Mouse (Mus musculus) forebrain, embryonic 14.5 days (tissue): ENCODE measurements around the gene Ecm1. TPM values are rescaled to one million over a fixed set of nuclear protein-coding genes. Genes with fewer than 3 reads are reported as not detected.

ENCODE experiments used
- ATAC-seq: fragments of 200-750 bp; cut with Nextera tagmentation; 2 replicates; pipeline ENCODE4 v1.8.0; 2017; ENCODE audit warnings: mild to moderate bottlenecking, moderate library complexity
- DNase-seq: peaks from one replicate; pipeline ENCODE4 v3.0.0-alpha.2; 2015; ENCODE audit warnings: low spot score
- H3K27ac ChIP-seq: fragments of 300-500 bp; sonication (generic); 2 replicates; pipeline ENCODE4 v1.5.1; 2014; ENCODE audit warnings: low read depth, mild to moderate bottlenecking, control low read depth, low read length, moderate library complexity
- H3K27me3 ChIP-seq: fragments of 300-500 bp; sonication (generic); replicated peaks from 2 replicates; pipeline ENCODE4 v1.6.1; 2014; ENCODE audit warnings: low read length, control low read depth, mixed read lengths; ENCODE audit not compliant: control insufficient read depth, insufficient read depth
- H3K36me3 ChIP-seq: fragments of 300-500 bp; sonication (generic); 2 replicates; pipeline ENCODE4 v1.6.1; 2014; ENCODE audit warnings: low read length, control low read depth; ENCODE audit not compliant: control insufficient read depth, insufficient read depth
- H3K4me1 ChIP-seq: fragments of 300-500 bp; sonication (generic); 2 replicates; pipeline ENCODE4 v1.6.1; 2014; ENCODE audit warnings: antibody characterized with exemption, low read length, control low read depth; ENCODE audit not compliant: control insufficient read depth, insufficient read depth
- H3K4me2 ChIP-seq: fragments of 300-500 bp; sonication (generic); 2 replicates; pipeline ENCODE4 v1.6.1; 2014; ENCODE audit warnings: mild to moderate bottlenecking, control low read depth, low read length
- H3K4me3 ChIP-seq: fragments of 300-500 bp; sonication (generic); 2 replicates; pipeline ENCODE4 v1.5.1; 2014; ENCODE audit warnings: low read depth, low read length, control low read depth
- H3K9ac ChIP-seq: fragments of 300-500 bp; sonication (generic); 2 replicates; pipeline ENCODE4 v1.6.1; 2014; ENCODE audit warnings: mild to moderate bottlenecking, low read length, control low read depth, moderate library complexity
- H3K9me3 ChIP-seq: fragments of 300-500 bp; sonication (generic); replicated peaks from 2 replicates; pipeline ENCODE4 v1.6.1; 2016; ENCODE audit warnings: low read length, control low read depth, mixed read lengths; ENCODE audit not compliant: control insufficient read depth
- WGBS: fragments of 180-500 bp; shearing (Covaris S2); extraction: QIAGEN DNeasy Blood & Tissue Kit; methylation state at CpG from one replicate; pipeline ENCODE4 v1.1.7; 2014; 5-methylcytosine and 5-hydroxymethylcytosine counted together
- polyA plus RNA-seq: library from polyadenylated mRNA; unstranded; fragments of >200 nt; fragmentation: Nextera tagmentation; extraction: Ambion mirVana; gene quantifications from 2 replicates; pipeline ENCODE4 v1.2.1, GENCODE M21; 2014

Ecm1 gene
- polyA plus RNA-seq, 1 experiment from 2014 or later, result 6.6 TPM

DNA sequence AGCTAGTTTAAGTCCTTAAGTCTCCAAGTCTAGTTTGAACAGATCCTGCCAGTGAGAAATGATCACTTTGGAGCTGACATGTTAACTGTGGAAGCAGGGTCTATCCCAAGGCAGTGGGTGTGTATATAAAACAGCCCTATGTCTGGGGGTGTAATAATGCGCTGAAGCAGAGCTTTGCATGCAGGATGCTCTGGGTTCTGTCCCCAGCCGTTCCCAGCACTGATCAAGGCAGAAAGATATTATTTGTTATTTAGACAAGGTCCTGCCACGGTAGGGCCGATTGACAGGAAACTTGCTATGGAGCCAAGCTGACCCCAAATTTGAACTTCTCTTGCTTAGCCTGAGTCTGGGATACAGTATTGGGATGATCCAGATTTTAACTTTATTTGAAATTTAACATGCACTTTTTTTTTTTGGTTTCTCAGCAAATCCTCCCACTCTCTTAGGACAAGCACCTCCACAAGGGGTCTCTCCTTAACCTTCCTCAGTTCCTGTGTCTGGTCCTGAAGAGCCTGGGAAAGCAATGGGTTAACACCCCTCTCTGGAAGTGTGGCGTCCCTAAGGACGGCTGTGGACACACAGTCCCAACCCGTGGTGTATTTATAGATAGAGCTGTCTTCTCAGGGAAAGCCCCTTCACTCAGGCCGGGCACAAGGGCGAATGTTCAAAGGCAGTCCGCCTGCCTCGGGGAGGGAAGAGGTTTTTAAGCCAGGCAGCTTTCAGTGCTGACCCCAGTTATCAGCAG, 50.0 kb downstream of the Ecm1 start:
- no peak overlapping the region for H3K4me2 ChIP-seq
- ATAC-seq (no peak), DNase-seq (no peak)
- no peak overlapping the region for H3K9ac ChIP-seq
- 39% methylated on average over 11 of the region's 11 CpGs for WGBS
- no peaks in the 10 kb centered on the region for H3K9me3 ChIP-seq
- H3K27ac ChIP-seq, result no peak overlapping the region
- no peaks in the 10 kb centered on the region for H3K27me3 ChIP-seq
- no peak overlapping the region for H3K4me3 ChIP-seq
- H3K36me3 ChIP-seq, result no peaks in the 10 kb centered on the region
- H3K4me1 ChIP-seq, result peaks cover 10% of the 10 kb centered on the region

DNA sequence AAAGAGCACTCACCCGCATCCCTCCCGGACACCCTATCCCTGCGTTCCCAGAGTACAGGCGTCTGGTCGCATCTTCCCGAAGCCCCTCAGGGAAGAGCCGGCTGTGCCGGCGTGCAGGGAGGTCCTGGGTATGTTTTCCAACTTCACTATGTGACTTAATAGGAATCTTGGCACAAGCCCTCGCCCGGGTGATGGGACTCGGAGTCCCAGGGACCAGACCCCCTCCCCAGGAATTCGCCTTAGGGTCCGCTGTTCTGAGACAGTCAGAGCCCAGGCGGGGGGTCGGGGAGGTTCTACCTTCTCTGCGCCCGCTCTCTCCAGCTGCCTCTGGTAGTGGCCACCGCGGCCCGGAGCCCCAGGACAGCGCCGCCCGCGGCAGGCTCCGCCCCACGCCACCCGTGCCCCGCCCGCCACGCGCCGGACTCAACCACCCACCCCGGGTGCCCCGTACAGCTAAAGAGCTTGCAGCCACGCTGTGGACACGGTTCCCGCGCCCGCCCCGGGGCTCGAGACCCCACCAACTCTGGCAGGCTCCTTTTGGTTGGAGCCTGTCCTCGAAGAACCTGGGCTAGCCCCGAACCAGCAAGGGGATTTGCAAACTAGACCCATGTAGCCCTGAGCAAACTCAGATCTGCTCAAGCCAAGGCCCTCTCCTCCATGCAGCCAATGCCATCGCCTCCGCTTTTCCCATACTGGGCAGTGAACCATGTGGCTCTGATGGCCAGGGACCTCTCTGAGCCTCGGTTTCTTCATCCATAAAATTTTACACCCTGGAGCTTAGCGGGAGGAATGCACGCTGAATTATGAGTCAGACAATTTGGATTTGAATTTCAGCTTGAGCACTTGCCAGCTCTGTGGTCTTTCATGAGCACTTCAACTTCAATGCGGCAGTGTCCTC, 51.6 kb downstream of the Ecm1 start, which contains the start of gene Adamtsl4:
Gene Adamtsl4 (minus strand): TSS at position 394 of the 898 bp plus-strand sequence.
- Histone ChIP-seq H3K36me3 (no peaks in the 10 kb centered on the region), H3K27ac (no peak within 1 kb of the TSS), H3K4me3 (peak within 1 kb of the TSS; percentile 32), H3K27me3 (no peaks in the 10 kb centered on the region), H3K9me3 (no peaks in the 10 kb centered on the region), H3K9ac (peak within 1 kb of the TSS; percentile 57), H3K4me2 (peak within 1 kb of the TSS; percentile 73), H3K4me1 (peaks cover 10% of the 10 kb centered on the region)
- 7% methylated on average over 50 of the region's 50 CpGs for WGBS
- ATAC-seq (peak; percentile 72), DNase-seq (peak; percentile 55)

DNA sequence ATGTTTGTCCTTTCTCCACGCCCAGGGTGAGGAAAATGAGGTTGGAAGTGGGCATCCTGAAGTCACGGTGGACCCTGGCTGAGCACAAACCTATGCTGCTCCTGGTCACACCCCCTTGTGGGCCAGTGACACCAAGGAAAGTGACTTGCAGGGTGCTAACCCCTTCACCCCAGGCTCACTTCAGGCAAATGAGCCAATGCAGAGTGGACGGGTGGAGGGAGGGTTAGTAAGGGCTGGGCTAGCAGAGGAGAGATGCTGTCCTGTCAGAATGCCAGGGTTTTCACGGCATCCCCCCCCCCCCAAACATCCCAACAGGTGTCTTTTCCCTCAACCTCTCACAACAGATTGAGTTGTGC, 52.2 kb downstream of the Ecm1 start:
- no peak; the same call in 1 of the 2 replicates for ATAC-seq
- peak overlapping the region; percentile 32 for H3K4me3 ChIP-seq
- no peaks in the 10 kb centered on the region for H3K27me3 ChIP-seq
- no peak for DNase-seq
- no peaks in the 10 kb centered on the region for H3K36me3 ChIP-seq
- H3K9ac ChIP-seq, result no peak overlapping the region
- H3K27ac ChIP-seq, result no peak overlapping the region
- no peaks in the 10 kb centered on the region for H3K9me3 ChIP-seq
- H3K4me2 ChIP-seq, result peak overlapping the region; percentile 73
- peaks cover 10% of the 10 kb centered on the region for H3K4me1 ChIP-seq
- 12% methylated on average over 4 of the region's 4 CpGs for WGBS

DNA sequence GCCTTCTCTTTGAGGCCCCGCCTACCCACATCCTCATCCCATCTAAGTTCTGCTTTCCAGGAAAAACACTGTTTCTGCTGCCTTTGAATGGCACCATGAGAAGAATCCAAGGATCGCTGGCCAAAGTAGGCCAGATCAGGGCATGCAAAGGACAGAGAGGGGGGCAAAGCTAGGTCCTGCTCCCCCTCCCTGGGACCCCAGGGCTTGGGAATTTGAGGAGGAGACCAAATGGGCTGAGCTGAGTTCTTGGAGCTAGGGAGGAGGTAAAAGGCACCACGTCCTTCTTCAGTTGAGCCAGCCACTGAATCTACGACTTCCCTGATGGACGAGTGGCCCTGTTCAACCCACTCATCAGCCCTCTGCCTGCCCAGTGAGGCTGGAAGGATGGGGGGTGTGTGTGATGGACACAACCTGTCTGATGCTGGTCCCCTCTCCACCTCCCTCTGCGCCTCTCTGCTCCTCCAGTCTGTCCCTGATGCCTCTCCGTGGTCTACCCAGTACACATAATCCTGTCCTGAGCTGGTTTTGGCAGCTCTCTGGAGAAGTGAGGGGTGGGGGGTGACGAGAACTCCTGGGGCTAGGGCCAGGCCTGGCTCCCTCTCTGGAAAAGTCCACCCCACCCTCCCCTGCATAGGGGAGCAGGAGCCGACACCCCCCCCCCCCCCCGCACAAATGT, 52.7 kb downstream of the Ecm1 start:
- 44% methylated on average over 10 of the region's 10 CpGs for WGBS
- peak overlapping the region; percentile 73; the same call in 1 of the 2 replicates for H3K4me2 ChIP-seq
- H3K9ac ChIP-seq, result no peak overlapping the region

DNA sequence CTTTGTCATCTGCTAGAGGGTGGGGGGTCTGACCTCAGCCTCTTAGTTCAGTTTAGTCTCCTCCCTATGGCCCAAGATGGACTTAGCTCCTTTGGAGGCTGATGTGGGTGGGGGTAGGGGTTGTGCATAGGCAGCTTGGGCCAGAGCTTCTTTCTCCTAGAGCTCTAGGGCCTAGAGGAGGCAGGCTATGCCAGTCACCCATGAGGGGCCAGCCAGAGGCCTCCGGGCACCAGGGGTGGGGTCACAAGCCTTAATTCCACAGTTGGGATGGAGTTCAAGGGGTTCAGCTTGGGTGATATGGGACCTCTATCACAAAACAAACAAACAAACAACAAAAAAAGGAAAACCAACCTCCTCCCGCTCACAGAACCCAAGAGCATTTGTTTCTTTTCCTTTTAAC, 53.7 kb downstream of the Ecm1 start:
- Histone ChIP-seq H3K4me1 (peaks cover 10% of the 10 kb centered on the region), H3K4me2 (no peak overlapping the region), H3K9ac (no peak overlapping the region), H3K27me3 (no peaks in the 10 kb centered on the region), H3K9me3 (no peaks in the 10 kb centered on the region), H3K4me3 (no peak overlapping the region), H3K27ac (no peak overlapping the region), H3K36me3 (no peaks in the 10 kb centered on the region)
- ATAC-seq, result no peak
- WGBS, result 93% methylated on average over 2 of the region's 2 CpGs
- DNase-seq, result no peak

More for the DNA sequence above, 52.7 kb downstream of the Ecm1 start:
- ATAC-seq (no peak), DNase-seq (no peak)
- Histone ChIP-seq H3K27me3 (no peaks in the 10 kb centered on the region), H3K4me1 (peaks cover 10% of the 10 kb centered on the region), H3K27ac (no peak overlapping the region), H3K9me3 (no peaks in the 10 kb centered on the region), H3K36me3 (no peaks in the 10 kb centered on the region), H3K4me3 (no peak overlapping the region)

DNA sequence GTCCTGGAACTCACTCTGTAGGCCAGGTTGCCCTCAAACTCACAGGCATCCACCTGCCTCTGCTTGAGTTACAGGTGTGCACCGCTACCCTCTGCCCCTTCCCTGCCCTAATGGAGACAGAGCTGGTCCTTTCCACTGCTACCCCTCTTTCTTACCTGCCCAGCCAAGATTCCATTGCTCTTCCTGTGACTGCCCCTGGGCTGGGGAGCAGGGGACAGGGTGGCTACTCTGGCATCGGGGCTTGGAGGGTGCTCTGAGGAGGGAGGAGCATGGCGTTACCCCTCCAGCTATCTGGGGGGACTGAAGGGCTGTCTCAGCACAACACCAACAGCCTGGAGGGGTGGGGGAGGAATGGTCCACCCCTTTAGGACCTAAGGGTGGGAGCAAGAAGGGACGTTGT, 54.1 kb downstream of the Ecm1 start:
- no peak overlapping the region for H3K27ac ChIP-seq
- no peaks in the 10 kb centered on the region for H3K9me3 ChIP-seq
- no peaks in the 10 kb centered on the region for H3K36me3 ChIP-seq
- no peak overlapping the region for H3K4me2 ChIP-seq
- H3K9ac ChIP-seq, result no peak overlapping the region
- ATAC-seq (no peak), DNase-seq (no peak)
- no peaks in the 10 kb centered on the region for H3K27me3 ChIP-seq
- WGBS, result 81% methylated on average over 4 of the region's 4 CpGs
- peaks cover 10% of the 10 kb centered on the region for H3K4me1 ChIP-seq
- H3K4me3 ChIP-seq, result no peak overlapping the region

DNA sequence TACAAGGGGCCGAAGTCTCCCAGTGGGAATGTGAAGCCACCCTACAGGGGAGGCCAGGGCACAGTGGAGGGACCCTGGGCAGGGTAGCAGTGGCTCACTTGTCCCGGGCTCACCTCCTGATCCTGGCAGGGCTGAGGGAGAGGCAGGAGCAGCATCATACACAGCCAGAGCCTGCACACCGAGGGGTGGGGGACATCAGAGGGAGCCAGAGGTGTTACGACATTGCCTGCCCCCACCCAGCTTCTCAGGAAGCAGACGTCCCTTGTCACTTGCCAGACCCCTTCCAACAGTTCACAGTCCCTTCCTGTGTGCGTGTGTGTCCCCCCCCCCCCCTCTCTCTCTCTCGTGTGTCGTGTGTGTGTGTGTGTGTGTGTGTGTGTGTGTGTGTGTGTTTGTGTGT, 54.5 kb downstream of the Ecm1 start:
- Histone ChIP-seq H3K4me1 (peaks cover 10% of the 10 kb centered on the region), H3K9me3 (no peaks in the 10 kb centered on the region), H3K4me3 (no peak overlapping the region), H3K36me3 (no peaks in the 10 kb centered on the region), H3K27ac (no peak overlapping the region), H3K9ac (no peak overlapping the region), H3K27me3 (no peaks in the 10 kb centered on the region), H3K4me2 (no peak overlapping the region)
- 81% methylated on average over 5 of the region's 8 CpGs for WGBS
- DNase-seq (no peak), ATAC-seq (no peak)
